Mouse (Mus musculus) neural tube, embryonic 14.5 days (tissue): ENCODE data around the gene Sult5a1. TPM values are rescaled to one million over a fixed set of nuclear protein-coding genes. Genes with fewer than 3 reads are reported as not detected.

ENCODE experiments used
- ATAC-seq: fragments of 200-750 bp; cut with Nextera tagmentation; 2 replicates; pipeline ENCODE4 v1.8.0; 2017; ENCODE audit warnings: low read depth, mild to moderate bottlenecking, moderate TSS enrichment, moderate library complexity
- H3K27ac ChIP-seq: fragments of 300-500 bp; sonication (generic); 2 replicates; pipeline ENCODE4 v1.5.1; 2014; ENCODE audit warnings: low read depth, mild to moderate bottlenecking, control low read depth, low read length, moderate library complexity, mixed read lengths
- H3K27me3 ChIP-seq: fragments of 300-500 bp; sonication (generic); 2 replicates; pipeline ENCODE4 v1.6.1; 2014; ENCODE audit warnings: low read length; ENCODE audit not compliant: control insufficient read depth, insufficient read depth
- H3K36me3 ChIP-seq: fragments of 300-500 bp; sonication (generic); 2 replicates; pipeline ENCODE4 v1.6.1; 2014; ENCODE audit warnings: low read length, mixed read lengths; ENCODE audit not compliant: control insufficient read depth, insufficient read depth
- H3K4me1 ChIP-seq: fragments of 300-500 bp; sonication (generic); 2 replicates; pipeline ENCODE4 v1.6.1; 2014; ENCODE audit warnings: low read length; ENCODE audit not compliant: control insufficient read depth, insufficient read depth
- H3K4me2 ChIP-seq: fragments of 300-500 bp; sonication (generic); 2 replicates; pipeline ENCODE4 v1.6.1; 2014; ENCODE audit warnings: mild to moderate bottlenecking, low read depth, low read length, control low read depth
- H3K4me3 ChIP-seq: fragments of 300-500 bp; sonication (generic); 2 replicates; pipeline ENCODE4 v1.5.1; 2014; ENCODE audit warnings: low read depth, low read length, control low read depth, mixed read lengths
- H3K9ac ChIP-seq: fragments of 300-500 bp; sonication (generic); replicated peaks from 2 replicates; pipeline ENCODE4 v1.6.1; 2014; ENCODE audit warnings: low read depth, mild to moderate bottlenecking, control low read depth, low read length, mixed read lengths
- H3K9me3 ChIP-seq: fragments of 300-500 bp; sonication (generic); 2 replicates; pipeline ENCODE4 v1.6.1; 2016; ENCODE audit warnings: low read length; ENCODE audit not compliant: control insufficient read depth
- WGBS: fragments of 180-500 bp; shearing (Covaris S2); extraction: QIAGEN DNeasy Blood & Tissue Kit; methylation state at CpG from one replicate; pipeline ENCODE4 v1.1.7; 2014; 5-methylcytosine and 5-hydroxymethylcytosine counted together
- polyA plus RNA-seq: library from polyadenylated mRNA; unstranded; fragments of >200 nt; fragmentation: Nextera tagmentation; extraction: Ambion mirVana; gene quantifications from 2 replicates; pipeline ENCODE4 v1.2.1, GENCODE M21; 2014

Gene Sult5a1
- polyA plus RNA-seq, 1 experiment from 2014 or later: 0.80 TPM

- no peak for ATAC-seq
- H3K4me2 ChIP-seq: no peak overlapping the region
- no peaks in the 10 kb centered on the region for H3K36me3 ChIP-seq
- no peak overlapping the region for H3K4me3 ChIP-seq
- WGBS: 75% methylated on average over 14 of the region's 14 CpGs
- no peaks in the 10 kb centered on the region for H3K27me3 ChIP-seq
- H3K9ac ChIP-seq: no peak overlapping the region
- no peak overlapping the region for H3K27ac ChIP-seq
- H3K9me3 ChIP-seq: no peaks in the 10 kb centered on the region
- H3K4me1 ChIP-seq: no peaks in the 10 kb centered on the region
Observed at GRCm38 (mm10) chr8:123141741-123142462, 16.2 kb downstream of the Sult5a1 start.

- Histone ChIP-seq H3K27me3 (no peaks in the 10 kb centered on the region), H3K9me3 (no peaks in the 10 kb centered on the region), H3K9ac (no peak overlapping the region), H3K4me1 (peaks cover 5% of the 10 kb centered on the region; the same call in 1 of the 2 replicates), H3K36me3 (no peaks in the 10 kb centered on the region), H3K4me2 (no peak overlapping the region), H3K27ac (no peak overlapping the region), H3K4me3 (no peak overlapping the region)
- WGBS: 63% methylated on average over 4 of the region's 4 CpGs
- no peak for ATAC-seq
Observed at GRCm38 (mm10) chr8:123138741-123139140, 19.4 kb downstream of the Sult5a1 start.

- Histone ChIP-seq H3K4me1 (peaks cover 5% of the 10 kb centered on the region; the same call in 1 of the 2 replicates), H3K27ac (no peak overlapping the region), H3K4me2 (no peak overlapping the region), H3K27me3 (no peaks in the 10 kb centered on the region), H3K9me3 (no peaks in the 10 kb centered on the region), H3K4me3 (no peak overlapping the region), H3K9ac (no peak overlapping the region), H3K36me3 (no peaks in the 10 kb centered on the region)
- ATAC-seq: peak; percentile 66; the same call in 1 of the 2 replicates
- WGBS: 18% methylated on average over 2 of the region's 2 CpGs
Observed at GRCm38 (mm10) chr8:123137645-123138077, 20.5 kb downstream of the Sult5a1 start.

- H3K27ac ChIP-seq: no peak overlapping the region
- no peak overlapping the region for H3K4me3 ChIP-seq
- H3K27me3 ChIP-seq: no peaks in the 10 kb centered on the region
- no peaks in the 10 kb centered on the region for H3K36me3 ChIP-seq
- H3K9ac ChIP-seq: no peak overlapping the region
- no peak for ATAC-seq
- no peaks in the 10 kb centered on the region for H3K9me3 ChIP-seq
- H3K4me2 ChIP-seq: no peak overlapping the region
- 82% methylated on average over 9 of the region's 9 CpGs for WGBS
- H3K4me1 ChIP-seq: peaks cover 5% of the 10 kb centered on the region; the same call in 1 of the 2 replicates
Observed at GRCm38 (mm10) chr8:123136287-123136686, 21.8 kb downstream of the Sult5a1 start.

GRCm38 (mm10) chr8:123135806-123136205 is 22.3 kb downstream of the Sult5a1 start:
- no peak overlapping the region for H3K4me3 ChIP-seq
- no peak overlapping the region for H3K9ac ChIP-seq
- H3K27ac ChIP-seq: no peak overlapping the region
- H3K36me3 ChIP-seq: no peaks in the 10 kb centered on the region
- no peak for ATAC-seq
- 49% methylated on average over 9 of the region's 9 CpGs for WGBS
- H3K4me1 ChIP-seq: peaks cover 5% of the 10 kb centered on the region; the same call in 1 of the 2 replicates
- no peak overlapping the region for H3K4me2 ChIP-seq
- H3K9me3 ChIP-seq: no peaks in the 10 kb centered on the region
- no peaks in the 10 kb centered on the region for H3K27me3 ChIP-seq

- Histone ChIP-seq H3K27me3 (no peaks in the 10 kb centered on the region), H3K27ac (no peak overlapping the region), H3K4me1 (peaks cover 5% of the 10 kb centered on the region; the same call in 1 of the 2 replicates), H3K36me3 (no peaks in the 10 kb centered on the region), H3K4me3 (no peak overlapping the region), H3K9ac (no peak overlapping the region), H3K9me3 (no peaks in the 10 kb centered on the region), H3K4me2 (no peak overlapping the region)
- WGBS: 12% methylated on average over 7 of the region's 7 CpGs
- no peak for ATAC-seq
Observed at GRCm38 (mm10) chr8:123135406-123135805, 22.7 kb downstream of the Sult5a1 start.

- no peak overlapping the region for H3K27ac ChIP-seq
- H3K4me3 ChIP-seq: no peak overlapping the region
- WGBS: 88% methylated on average over 11 of the region's 11 CpGs
- no peak overlapping the region for H3K9ac ChIP-seq
- peaks cover 5% of the 10 kb centered on the region; the same call in 1 of the 2 replicates for H3K4me1 ChIP-seq
- no peaks in the 10 kb centered on the region for H3K27me3 ChIP-seq
- H3K4me2 ChIP-seq: no peak overlapping the region
- no peak for ATAC-seq
- H3K36me3 ChIP-seq: no peaks in the 10 kb centered on the region
- H3K9me3 ChIP-seq: no peaks in the 10 kb centered on the region
Observed at GRCm38 (mm10) chr8:123134149-123134713, 23.9 kb downstream of the Sult5a1 start.

- WGBS: 98% methylated on average over 2 of the region's 2 CpGs
- Histone ChIP-seq H3K4me3 (no peak overlapping the region), H3K9me3 (no peaks in the 10 kb centered on the region), H3K27me3 (no peaks in the 10 kb centered on the region), H3K36me3 (no peaks in the 10 kb centered on the region), H3K27ac (no peak overlapping the region), H3K9ac (no peak overlapping the region), H3K4me2 (no peak overlapping the region), H3K4me1 (peaks cover 5% of the 10 kb centered on the region; the same call in 1 of the 2 replicates)
- no peak for ATAC-seq
Observed at GRCm38 (mm10) chr8:123132953-123133352, 25.2 kb downstream of the Sult5a1 start.

GRCm38 (mm10) chr8:123131041-123131440 is 27.1 kb downstream of the Sult5a1 start:
- H3K9ac ChIP-seq: no peak overlapping the region
- H3K27me3 ChIP-seq: no peaks in the 10 kb centered on the region; the same call in 1 of the 2 replicates
- no peak overlapping the region for H3K4me3 ChIP-seq
- H3K4me2 ChIP-seq: no peak overlapping the region
- peaks cover 5% of the 10 kb centered on the region; the same call in 1 of the 2 replicates for H3K4me1 ChIP-seq
- no peak for ATAC-seq
- no peaks in the 10 kb centered on the region for H3K36me3 ChIP-seq
- H3K9me3 ChIP-seq: no peaks in the 10 kb centered on the region
- H3K27ac ChIP-seq: no peak overlapping the region
- 75% methylated on average over 9 of the region's 9 CpGs for WGBS
